Mouse (Mus musculus) ES-E14 (cell line): ENCODE results near the gene Nos1ap.

Experiments used
- CHD2 ChIP-seq: IDR thresholded peaks from 2 replicates; pipeline ENCODE4 v1.6.1; 2014; ENCODE audit warnings: mild to moderate bottlenecking, low read depth, low read length, inconsistent platforms
- HCFC1 ChIP-seq: IDR thresholded peaks from 2 replicates; pipeline ENCODE4 v1.6.1; 2012; ENCODE audit warnings: low read length, inconsistent platforms, borderline replicate concordance; ENCODE audit not compliant: insufficient read depth
- MAFK ChIP-seq: IDR thresholded peaks from 2 replicates; pipeline ENCODE4 v1.6.1; 2014; ENCODE audit warnings: mild to moderate bottlenecking, low read depth, low read length, inconsistent platforms; ENCODE audit not compliant: insufficient read depth
- ZC3H11A ChIP-seq: IDR thresholded peaks from 2 replicates; pipeline ENCODE4 v1.6.1; 2012; ENCODE audit warnings: low read depth, mild to moderate bottlenecking, inconsistent platforms, low read length, borderline replicate concordance
- ZNF384 ChIP-seq: IDR thresholded peaks from 2 replicates; pipeline ENCODE4 v1.6.1; 2012; ENCODE audit warnings: low read depth, low read length, inconsistent platforms

DNA sequence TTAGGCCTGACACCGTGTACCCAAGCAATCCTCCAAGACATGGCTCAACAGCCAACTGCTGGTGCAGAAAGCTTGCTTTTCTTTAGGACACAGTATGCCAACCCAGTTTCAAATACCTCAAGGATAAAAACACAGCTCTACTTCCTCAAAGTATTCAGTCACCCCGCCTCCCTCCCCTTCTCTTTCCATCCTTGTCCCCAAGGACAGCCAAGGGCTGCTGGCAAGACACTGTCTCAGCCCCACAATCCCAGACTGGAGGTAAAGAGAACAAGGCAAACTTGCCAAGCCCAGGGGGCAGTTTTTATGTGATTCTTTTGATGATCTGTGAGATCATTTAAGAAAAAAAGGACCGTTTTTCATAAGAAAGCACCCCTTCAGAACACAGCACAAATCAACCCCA is 108.6 kb downstream of the Nos1ap start:
- TF ChIP-seq CHD2 (no peak), HCFC1 (no peak), ZC3H11A (no peak), ZNF384 (no peak), MAFK (no peak)
